Mouse (Mus musculus) bone marrow macrophage, adult 2 months (primary cell): ENCODE results near the gene Asap3.

ENCODE experiments used
- CTCF ChIP-seq: IDR thresholded peaks from 2 replicates; pipeline ENCODE4 v1.5.1; 2012; ENCODE audit warnings: low read depth, mild to moderate bottlenecking, low read length, moderate library complexity
- POLR2A ChIP-seq: IDR thresholded peaks from 2 replicates; pipeline ENCODE4 v1.6.1; 2012; ENCODE audit warnings: mild to moderate bottlenecking, low read depth, low read length, borderline replicate concordance

GRCm38 (mm10) chr4:136170401-136170800, 35.8 kb upstream of the Asap3 start:
- TF ChIP-seq POLR2A: no peak
- TF ChIP-seq CTCF: no peak
